Mouse (Mus musculus) hindbrain, embryonic 10.5 days (tissue): ENCODE results near the gene Pole4. TPM values are rescaled to one million over a fixed set of nuclear protein-coding genes. Genes with fewer than 3 reads are reported as not detected.

ENCODE experiments used
- DNase-seq: peaks from one replicate; pipeline ENCODE4 v3.0.0-alpha.2; 2017; ENCODE audit warnings: low spot score
- H3K27ac ChIP-seq: fragments of 300-500 bp; sonication (generic); 2 replicates; pipeline ENCODE4 v1.5.1; 2016; ENCODE audit warnings: mild to moderate bottlenecking, moderate library complexity
- H3K27me3 ChIP-seq: fragments of 300-500 bp; sonication (generic); 2 replicates; pipeline ENCODE4 v1.6.1; 2016; ENCODE audit warnings: mild to moderate bottlenecking; ENCODE audit not compliant: poor library complexity, insufficient read depth, severe bottlenecking
- H3K36me3 ChIP-seq: fragments of 300-500 bp; sonication (generic); 2 replicates; pipeline ENCODE4 v1.6.1; 2016; ENCODE audit warnings: mild to moderate bottlenecking, moderate library complexity
- H3K4me1 ChIP-seq: fragments of 300-500 bp; sonication (generic); replicated peaks from 2 replicates; pipeline ENCODE4 v1.6.1; 2016; ENCODE audit warnings: mild to moderate bottlenecking
- H3K4me3 ChIP-seq: fragments of 300-500 bp; sonication (generic); 2 replicates; pipeline ENCODE4 v1.5.1; 2016; ENCODE audit warnings: mild to moderate bottlenecking, moderate library complexity
- H3K9me3 ChIP-seq: fragments of 300-500 bp; sonication (generic); 2 replicates; pipeline ENCODE4 v1.6.1; 2016; ENCODE audit warnings: mild to moderate bottlenecking, moderate library complexity
- WGBS: fragments of 180-500 bp; shearing (Covaris S2); methylation state at CpG from one replicate; pipeline ENCODE4 v1.1.7; 2016; 5-methylcytosine and 5-hydroxymethylcytosine counted together
- polyA plus RNA-seq: library from polyadenylated mRNA; unstranded; fragments of >200 nt; fragmentation: Nextera tagmentation; extraction: Ambion mirVana; gene quantifications from 2 replicates; pipeline ENCODE4 v1.2.1, GENCODE M21; 2016

Gene Pole4
- polyA plus RNA-seq, 1 experiment from 2014 or later: 87.5 TPM

DNA sequence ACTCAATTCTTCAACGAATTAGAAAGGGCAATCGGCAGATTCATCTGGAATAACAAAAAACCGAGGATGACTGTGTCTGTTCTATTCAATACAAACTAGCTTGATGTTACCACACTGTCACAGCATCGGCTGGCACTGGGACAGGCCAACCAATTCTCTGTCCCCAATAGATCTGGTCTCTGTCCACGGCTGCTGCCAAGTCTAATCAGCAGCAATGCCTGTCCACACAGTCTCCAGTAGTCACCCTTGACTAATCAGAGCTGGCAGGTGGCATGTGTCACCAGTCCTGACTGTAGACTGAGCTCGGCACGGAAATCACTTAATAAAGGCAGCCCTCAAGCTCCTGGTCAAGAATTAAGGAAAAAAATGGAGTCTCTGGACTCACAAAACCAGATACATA is 115.8 kb downstream of the Pole4 start:
- DNase-seq: no peak
- Histone ChIP-seq H3K4me3 (no peak overlapping the region), H3K36me3 (no peaks in the 10 kb centered on the region), H3K27ac (no peak overlapping the region), H3K27me3 (no peaks in the 10 kb centered on the region), H3K4me1 (no peaks in the 10 kb centered on the region), H3K9me3 (no peaks in the 10 kb centered on the region; the same call in 1 of the 2 replicates)
- 86% methylated on average over 7 of the region's 7 CpGs for WGBS

DNA sequence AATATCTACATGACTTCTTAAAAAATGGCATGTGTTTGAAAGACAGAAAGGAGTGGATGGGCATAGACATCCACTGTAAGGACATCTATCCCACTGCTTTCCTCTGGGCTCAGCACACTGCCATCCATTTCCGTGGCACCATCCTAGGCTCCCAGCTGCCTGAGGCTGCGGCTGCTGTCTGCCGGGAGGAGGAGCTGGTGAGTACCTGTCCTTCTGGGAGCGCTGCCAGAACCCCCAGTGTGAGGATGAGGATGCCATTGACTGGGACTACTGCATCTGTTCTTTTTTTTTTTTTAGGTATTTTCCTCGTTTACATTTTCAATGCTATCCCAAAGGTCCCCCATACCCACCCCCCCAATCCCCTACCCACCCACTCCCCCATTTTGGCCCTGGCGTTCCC is 119.8 kb downstream of the Pole4 start:
- Histone ChIP-seq H3K36me3 (no peaks in the 10 kb centered on the region), H3K27ac (no peak overlapping the region), H3K4me3 (no peak overlapping the region), H3K27me3 (no peaks in the 10 kb centered on the region), H3K4me1 (no peaks in the 10 kb centered on the region), H3K9me3 (no peaks in the 10 kb centered on the region)
- 71% methylated on average over 6 of the region's 6 CpGs for WGBS
- DNase-seq: no peak

DNA sequence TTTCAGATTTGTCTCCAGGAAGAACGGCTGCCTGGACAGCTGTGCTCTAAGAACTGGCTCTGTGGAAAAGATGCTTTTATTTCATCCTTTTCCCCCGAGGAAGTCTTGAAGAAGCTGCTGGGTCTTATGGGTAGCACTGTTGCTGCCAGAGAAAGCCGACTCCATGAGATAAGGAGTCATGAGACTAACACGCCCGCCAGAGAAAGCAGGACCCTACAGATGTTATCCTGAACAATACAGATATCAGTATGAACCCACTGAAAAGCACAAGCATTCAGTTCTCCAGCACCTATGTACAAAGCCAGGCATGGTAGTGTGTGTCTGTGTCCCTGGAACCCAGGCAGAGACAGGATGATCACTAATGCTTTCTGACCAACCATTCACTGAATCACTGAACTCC is 129.7 kb downstream of the Pole4 start:
- no peaks in the 10 kb centered on the region for H3K9me3 ChIP-seq
- no peak for DNase-seq
- H3K27ac ChIP-seq: no peak overlapping the region
- 88% methylated on average over 5 of the region's 5 CpGs for WGBS
- no peaks in the 10 kb centered on the region for H3K4me1 ChIP-seq
- no peaks in the 10 kb centered on the region for H3K27me3 ChIP-seq
- no peaks in the 10 kb centered on the region for H3K36me3 ChIP-seq
- no peak overlapping the region for H3K4me3 ChIP-seq

Other genes starting within 250 kb of the Pole4 start
- 18.7 and 32.0 TPM in 2 replicates for gene Hk2, start 69.1 kb upstream of the Pole4 start, polyA plus RNA-seq
- gene Sema4f, start 234.4 kb upstream of the Pole4 start, polyA plus RNA-seq: 2.9 and 3.2 TPM in 2 replicates
- gene M1ap, start 241.5 kb upstream of the Pole4 start, polyA plus RNA-seq: 0.22 and 0.42 TPM in 2 replicates